Mouse (Mus musculus): ENCODE results near the gene Ssbp4. TPM values are rescaled to one million over a fixed set of nuclear protein-coding genes. Genes with fewer than 3 reads are reported as not detected.

The Ssbp4 gene
- polyA plus RNA-seq, 1 experiment from 2014 or later: 32.5 TPM

DNA sequence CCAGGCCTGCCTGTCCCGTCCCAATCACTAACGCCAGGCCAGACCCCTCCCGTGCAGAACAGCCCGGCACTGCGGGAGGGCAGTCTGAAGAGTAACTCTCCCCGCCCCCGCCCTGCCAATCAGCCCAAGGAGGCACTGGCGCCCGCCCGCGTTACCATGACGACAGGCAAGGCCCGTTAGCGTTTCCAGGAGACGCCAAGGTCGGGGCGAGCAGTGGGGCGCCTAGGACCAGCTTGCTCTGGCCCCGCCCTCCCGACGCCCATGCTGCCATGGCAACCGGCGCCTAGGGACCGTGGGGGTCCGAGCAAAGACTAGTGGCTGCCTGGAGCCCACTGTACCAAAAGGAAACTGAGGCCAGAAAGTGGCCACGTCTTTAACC, 7.4 kb downstream of the Ssbp4 start:
- peak; percentile 57 for ATAC-seq
- Histone ChIP-seq H3K4me1 (ENCODE audit: insufficient read depth) (peaks cover 20% of the 10 kb centered on the region), H3K27me3 (ENCODE audit: insufficient read depth, low read length) (no peaks in the 10 kb centered on the region), H3K27ac (ENCODE audit: low read depth) (peak overlapping the region; percentile 44; the same call in 1 of the 2 replicates), H3K9me3 (ENCODE audit: low read length) (no peaks in the 10 kb centered on the region), H3K9ac (replicated peaks) (no peak overlapping the region), H3K36me3 (replicated peaks; ENCODE audit: insufficient read depth, low read length) (peaks cover 8% of the 10 kb centered on the region; the same call in 1 of the 2 replicates), H3K4me3 (ENCODE audit: low read depth, low read length) (no peak overlapping the region), H3K4me2 (ENCODE audit: low read depth, low read length) (peak overlapping the region; percentile 57)
- DNase-seq: peak; percentile 89
- TF ChIP-seq CTCF (IDR thresholded peaks at IDR 0.05; ENCODE audit: low read depth) (no peak), EP300 (IDR thresholded peaks at IDR 0.05; ENCODE audit: low read depth) (no peak)
- 5% methylated on average over 26 of the region's 26 CpGs for WGBS (ENCODE audit: insufficient replicate concordance)

DNA sequence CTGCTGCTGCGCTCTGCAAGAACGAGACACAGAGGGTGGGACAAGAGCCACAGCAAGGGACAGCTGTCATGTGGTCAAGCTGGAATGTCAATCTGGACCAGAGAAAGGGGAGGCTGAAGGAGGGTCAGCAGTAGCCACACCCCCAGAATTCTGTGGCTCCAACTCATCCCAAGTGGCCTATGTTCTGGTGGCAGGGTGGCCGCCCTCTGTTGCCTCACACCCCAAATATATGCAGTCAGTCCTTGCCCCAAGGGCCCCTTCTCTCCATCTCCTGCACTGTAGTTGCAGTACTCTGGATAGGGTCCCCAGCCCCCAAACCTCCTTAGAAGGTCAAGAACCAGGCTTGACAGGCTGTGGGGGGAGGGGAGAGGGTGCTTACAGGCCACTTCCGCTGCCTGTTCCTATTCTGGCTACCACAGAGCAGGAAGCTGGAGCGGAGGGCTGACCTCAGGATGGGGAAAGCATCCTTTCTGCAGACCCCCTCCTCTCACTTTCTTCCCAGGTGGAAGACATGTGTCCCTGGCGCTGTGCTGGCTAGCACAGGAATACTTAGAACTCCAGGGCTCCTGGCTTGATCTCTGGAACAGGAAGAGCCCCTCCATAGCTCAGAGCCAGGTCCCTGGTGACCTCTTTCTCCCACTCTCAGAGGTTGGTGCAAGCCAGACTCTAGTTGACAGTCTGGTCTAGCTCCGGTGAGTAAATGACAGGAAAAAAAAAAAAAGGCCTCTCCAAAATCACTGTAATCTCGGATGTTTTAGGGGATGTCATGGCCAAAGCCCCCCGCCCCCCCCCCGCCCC, 8.0 kb downstream of the Ssbp4 start:
- H3K27me3 ChIP-seq (ENCODE audit: insufficient read depth, low read length): no peaks in the 10 kb centered on the region
- 45% methylated on average over 8 of the region's 10 CpGs for whole genome bisulfite sequencing (ENCODE audit: insufficient replicate concordance)
- H3K4me1 ChIP-seq (ENCODE audit: insufficient read depth): peaks cover 20% of the 10 kb centered on the region
- H3K27ac ChIP-seq (ENCODE audit: low read depth): peak overlapping the region; percentile 44; the same call in 1 of the 2 replicates
- H3K36me3 ChIP-seq (replicated peaks; ENCODE audit: insufficient read depth, low read length): peaks cover 8% of the 10 kb centered on the region; the same call in 1 of the 2 replicates
- DNase-seq (no peak), ATAC-seq (peak; percentile 7; the same call in 1 of the 2 replicates)
- TF ChIP-seq EP300 (IDR thresholded peaks at IDR 0.05; ENCODE audit: low read depth): no peak
- H3K4me2 ChIP-seq (ENCODE audit: low read depth, low read length): peak overlapping the region; percentile 57
- H3K9me3 ChIP-seq (ENCODE audit: low read length): no peaks in the 10 kb centered on the region
- no peak overlapping the region; the same call in 1 of the 2 replicates for H3K9ac ChIP-seq (replicated peaks)
- H3K4me3 ChIP-seq (ENCODE audit: low read depth, low read length): no peak overlapping the region

DNA sequence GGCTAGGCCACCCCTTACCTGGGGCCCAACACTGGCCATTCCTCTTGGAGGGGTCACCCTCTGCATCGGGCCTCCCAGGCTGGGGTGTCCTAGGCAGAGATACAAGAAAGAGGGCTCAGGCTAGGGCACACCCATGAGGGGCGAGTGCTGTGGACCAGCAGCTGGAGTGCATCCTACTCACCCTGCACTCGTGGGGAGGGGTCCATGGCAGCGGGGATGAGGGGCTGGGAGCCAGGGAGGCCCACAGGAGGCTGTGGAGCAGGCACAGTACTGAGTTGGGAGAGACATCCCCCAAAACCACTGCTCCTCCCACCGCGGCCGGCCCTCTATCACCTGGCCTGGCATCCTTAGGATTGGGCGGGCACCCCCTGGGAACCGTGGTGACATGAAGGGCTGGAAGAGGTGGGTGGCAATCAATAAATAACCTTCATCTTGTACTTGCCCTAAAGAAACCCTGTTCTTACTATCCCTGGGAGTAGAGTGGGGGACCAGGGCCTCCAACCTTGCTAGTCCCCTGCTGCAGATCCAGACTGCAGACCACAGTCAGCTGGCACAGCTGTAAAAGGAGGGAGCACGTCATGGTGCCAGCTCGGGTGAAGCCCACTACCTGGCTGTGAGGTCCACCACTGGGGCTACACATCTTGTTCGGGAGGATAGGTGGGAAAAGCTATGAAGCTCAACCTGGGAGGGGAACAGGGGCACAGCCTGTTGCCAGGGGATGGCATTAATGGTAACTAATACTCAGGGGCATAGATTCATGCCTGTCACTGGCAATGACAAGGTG, 9.0 kb downstream of the Ssbp4 start:
- no peak overlapping the region for H3K4me2 ChIP-seq (ENCODE audit: low read depth, low read length)
- no peaks in the 10 kb centered on the region for H3K9me3 ChIP-seq (ENCODE audit: low read length)
- no peaks in the 10 kb centered on the region for H3K27me3 ChIP-seq (ENCODE audit: insufficient read depth, low read length)
- no peak for DNase-seq
- peaks cover 28% of the 10 kb centered on the region for H3K4me1 ChIP-seq (ENCODE audit: insufficient read depth)
- no peak overlapping the region for H3K27ac ChIP-seq (ENCODE audit: low read depth)
- no peak overlapping the region for H3K4me3 ChIP-seq (ENCODE audit: low read depth, low read length)
- no peak for ATAC-seq
- 81% methylated on average over 12 of the region's 12 CpGs for WGBS (ENCODE audit: insufficient replicate concordance)
- no peak overlapping the region for H3K9ac ChIP-seq (replicated peaks)
- H3K36me3 ChIP-seq (replicated peaks; ENCODE audit: insufficient read depth, low read length): peaks cover 8% of the 10 kb centered on the region; the same call in 1 of the 2 replicates
- TF ChIP-seq EP300 (IDR thresholded peaks at IDR 0.05; ENCODE audit: low read depth) (no peak), CTCF (IDR thresholded peaks at IDR 0.05; ENCODE audit: low read depth) (no peak)

DNA sequence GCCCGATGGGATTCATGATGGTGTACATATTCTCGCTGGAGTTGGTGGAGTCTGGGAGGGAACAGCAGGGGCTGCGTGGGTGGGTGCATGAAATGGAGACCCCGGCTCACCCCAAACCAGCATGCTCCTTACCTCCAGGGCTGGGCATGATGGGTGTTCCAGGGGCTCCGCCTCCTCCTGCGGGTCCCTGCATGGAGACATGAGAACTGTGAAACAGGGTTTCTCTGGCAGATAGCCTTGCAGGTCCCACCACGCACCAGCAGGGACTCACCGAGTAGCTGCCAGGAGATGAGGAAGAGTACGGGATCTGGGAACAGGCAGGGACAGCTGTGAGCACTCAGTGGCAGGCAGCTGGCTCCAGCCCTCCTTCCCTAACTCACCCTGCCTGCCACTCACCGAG, 9.9 kb downstream of the Ssbp4 start:
- H3K27ac ChIP-seq (ENCODE audit: low read depth): no peak overlapping the region
- 0 out of 2 replicates have a peak overlapping the region, but pooled peaks have one; percentile 66 for H3K4me2 ChIP-seq (ENCODE audit: low read depth, low read length)
- peaks cover 34% of the 10 kb centered on the region for H3K4me1 ChIP-seq (ENCODE audit: insufficient read depth)
- ATAC-seq: no peak
- WGBS (ENCODE audit: insufficient replicate concordance): 61% methylated on average over 10 of the region's 10 CpGs
- peaks cover 8% of the 10 kb centered on the region; the same call in 1 of the 2 replicates for H3K36me3 ChIP-seq (replicated peaks; ENCODE audit: insufficient read depth, low read length)
- no peak overlapping the region for H3K9ac ChIP-seq (replicated peaks)
- no peak for DNase-seq
- no peaks in the 10 kb centered on the region for H3K9me3 ChIP-seq (ENCODE audit: low read length)
- TF ChIP-seq CTCF (IDR thresholded peaks at IDR 0.05; ENCODE audit: low read depth) (no peak), EP300 (IDR thresholded peaks at IDR 0.05; ENCODE audit: low read depth) (no peak)
- H3K4me3 ChIP-seq (ENCODE audit: low read depth, low read length): no peak overlapping the region
- H3K27me3 ChIP-seq (ENCODE audit: insufficient read depth, low read length): no peaks in the 10 kb centered on the region

DNA sequence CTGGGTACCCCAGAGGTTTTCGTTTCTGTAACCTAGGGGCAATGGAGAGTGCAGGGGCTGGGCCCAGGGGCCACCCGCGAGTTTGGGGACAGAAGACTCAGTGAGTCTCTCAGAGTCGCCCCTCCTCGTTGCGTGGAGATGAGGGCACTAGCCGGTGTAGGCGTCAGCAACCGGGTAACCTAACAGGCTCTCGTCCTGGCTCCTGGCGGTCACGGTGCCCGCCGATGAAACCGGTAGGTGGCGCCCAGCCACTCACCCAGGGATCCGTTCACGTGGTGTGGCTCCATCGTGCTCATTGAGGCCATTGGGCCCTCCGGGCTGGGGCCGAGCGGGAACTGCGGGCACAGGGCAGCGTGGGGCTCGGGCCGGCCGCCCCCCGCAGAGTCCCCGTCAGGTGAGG, 10.4 kb downstream of the Ssbp4 start:
- 29% methylated on average over 29 of the region's 29 CpGs for WGBS (ENCODE audit: insufficient replicate concordance)
- ATAC-seq (peak; percentile 20; the same call in 1 of the 2 replicates), DNase-seq (peak; percentile 84)

More for the DNA sequence above, 10.4 kb downstream of the Ssbp4 start:
- TF ChIP-seq CTCF (IDR thresholded peaks at IDR 0.05; ENCODE audit: low read depth): peak; percentile 84
- TF ChIP-seq EP300 (IDR thresholded peaks at IDR 0.05; ENCODE audit: low read depth): no peak
- Histone ChIP-seq H3K36me3 (replicated peaks; ENCODE audit: insufficient read depth, low read length) (peaks cover 8% of the 10 kb centered on the region; the same call in 1 of the 2 replicates), H3K4me2 (ENCODE audit: low read depth, low read length) (peak overlapping the region; percentile 66), H3K4me1 (ENCODE audit: insufficient read depth) (peaks cover 39% of the 10 kb centered on the region), H3K4me3 (ENCODE audit: low read depth, low read length) (peak overlapping the region; percentile 19; the same call in 1 of the 2 replicates), H3K9ac (replicated peaks) (peak overlapping the region; percentile 41; the same call in 1 of the 2 replicates), H3K9me3 (ENCODE audit: low read length) (no peaks in the 10 kb centered on the region), H3K27me3 (ENCODE audit: insufficient read depth, low read length) (no peaks in the 10 kb centered on the region), H3K27ac (ENCODE audit: low read depth) (no peak overlapping the region)
